Mouse (Mus musculus) heart, adult 2 months (tissue): Measurements from ENCODE around the gene Klk7. TPM values are rescaled to one million over a fixed set of nuclear protein-coding genes. Genes with fewer than 3 reads are reported as not detected.

Source experiments
- DNase-seq, 2 experiments: peaks; one replicate each; pipeline ENCODE4 v3.0.0; 2021
- H3K27ac ChIP-seq: fragments of 200-600 bp; 2 replicates; pipeline ENCODE4 v1.8.1; 2022
- H3K27me3 ChIP-seq: fragments of 200-500 bp; 2 replicates; pipeline ENCODE4 v1.6.1; 2012; ENCODE audit warnings: mild to moderate bottlenecking, low read length, inconsistent platforms, mixed read lengths; ENCODE audit not compliant: control insufficient read depth, insufficient read depth
- H3K36me3 ChIP-seq: fragments of 200-500 bp; 2 replicates; pipeline ENCODE4 v1.6.1; 2012; ENCODE audit warnings: low read length, inconsistent platforms; ENCODE audit not compliant: control insufficient read depth, insufficient read depth
- H3K4me1 ChIP-seq: fragments of 200-500 bp; 2 replicates; pipeline ENCODE4 v1.6.1; 2011; ENCODE audit warnings: low read length; ENCODE audit not compliant: control insufficient read depth, insufficient read depth
- H3K4me3 ChIP-seq: fragments of 200-600 bp; 2 replicates; pipeline ENCODE4 v1.8.1; 2022
- H3K79me2 ChIP-seq: fragments of 200-500 bp; replicated peaks from 2 replicates; pipeline ENCODE4 v1.6.1; 2012; ENCODE audit warnings: mild to moderate bottlenecking, inconsistent platforms, low read length, moderate library complexity, mixed read lengths; ENCODE audit not compliant: control insufficient read depth, insufficient read depth
- H3K9ac ChIP-seq: fragments of 200-500 bp; 2 replicates; pipeline ENCODE4 v1.6.1; 2012; ENCODE audit warnings: low read depth, mild to moderate bottlenecking, control low read depth, inconsistent platforms, low read length, mixed read lengths
- CTCF ChIP-seq: fragments of 200-600 bp; IDR thresholded peaks from 2 replicates; pipeline ENCODE4 v1.8.1; 2022; ENCODE audit warnings: antibody characterized with exemption, mild to moderate bottlenecking, moderate library complexity
- EP300 ChIP-seq: fragments of 200-500 bp; IDR thresholded peaks from 2 replicates; pipeline ENCODE4 v1.6.1; 2011; ENCODE audit warnings: low read depth, low read length, control low read depth; ENCODE audit not compliant: insufficient read depth
- POLR2A ChIP-seq: fragments of 200-500 bp; IDR thresholded peaks from 2 replicates; pipeline ENCODE4 v1.6.1; 2011; ENCODE audit warnings: mild to moderate bottlenecking, low read depth, low read length, control low read depth; ENCODE audit not compliant: insufficient read depth
- WGBS: fragments of 180-500 bp; shearing (Covaris S2); methylation state at CpG from one replicate; pipeline ENCODE4 v1.1.7; 2018; 5-methylcytosine and 5-hydroxymethylcytosine counted together
- intact Hi-C: fragments of 180-260 bp; cut with DNase I; formaldehyde crosslinking; loops from one replicate; pipeline ENCODE4 v1.15.1; 2025
- polyA plus RNA-seq: library from polyadenylated mRNA; depleted of rRNA; stranded (reverse); fragments of >200 nt; gene quantifications from 2 replicates; pipeline ENCODE4 v1.2.3, GENCODE M21; 2012; rRNA removed
- total RNA-seq, 2 experiments: library from RNA; stranded (reverse); gene quantifications; 2 replicates each; pipeline ENCODE4 v1.2.3; 2021

Gene Klk7
- total and polyA plus RNA-seq, 3 experiments: 0.08 TPM; not detected in 2

- H3K27me3 ChIP-seq: no peaks in the 10 kb centered on the region
- no peak for DNase-seq
- H3K4me3 ChIP-seq: no peak overlapping the region
- no peak for TF ChIP-seq EP300
- no peak for TF ChIP-seq POLR2A
- TF ChIP-seq CTCF: no peak
- H3K4me1 ChIP-seq: no peaks in the 10 kb centered on the region
- H3K9ac ChIP-seq: no peak overlapping the region
- H3K36me3 ChIP-seq: no peaks in the 10 kb centered on the region
- no peak overlapping the region for H3K27ac ChIP-seq
- intact Hi-C loops: no loop called here
- H3K79me2 ChIP-seq: no peaks in the 10 kb centered on the region
- 72% methylated on average over 9 of the region's 9 CpGs for WGBS
Observed at GRCm38 (mm10) chr7:43854642-43855380, 43.7 kb downstream of the Klk7 start.

GRCm38 (mm10) chr7:43855709-43856108 is 44.6 kb downstream of the Klk7 start:
- Histone ChIP-seq H3K36me3 (no peaks in the 10 kb centered on the region), H3K27ac (no peak overlapping the region), H3K79me2 (no peaks in the 10 kb centered on the region), H3K27me3 (no peaks in the 10 kb centered on the region), H3K4me1 (no peaks in the 10 kb centered on the region), H3K4me3 (no peak overlapping the region), H3K9ac (no peak overlapping the region)
- 54% methylated on average over 3 of the region's 3 CpGs for WGBS
- TF ChIP-seq POLR2A (no peak), CTCF (no peak), EP300 (no peak)
- intact Hi-C loops: no loop called here
- no peak for DNase-seq

- no peaks in the 10 kb centered on the region for H3K36me3 ChIP-seq
- no peaks in the 10 kb centered on the region for H3K79me2 ChIP-seq
- DNase-seq: no peak
- TF ChIP-seq EP300 (no peak), POLR2A (no peak), CTCF (no peak)
- WGBS: 62% methylated on average over 7 of the region's 7 CpGs
- no peak overlapping the region for H3K4me3 ChIP-seq
- no peak overlapping the region for H3K27ac ChIP-seq
- H3K9ac ChIP-seq: no peak overlapping the region
- H3K27me3 ChIP-seq: no peaks in the 10 kb centered on the region
- no peaks in the 10 kb centered on the region for H3K4me1 ChIP-seq
- intact Hi-C loops: no loop called here
Observed at GRCm38 (mm10) chr7:43856307-43856706, 45.2 kb downstream of the Klk7 start.

- no peaks in the 10 kb centered on the region for H3K79me2 ChIP-seq
- TF ChIP-seq EP300 (no peak), POLR2A (no peak), CTCF (no peak)
- H3K9ac ChIP-seq: no peak overlapping the region
- no peaks in the 10 kb centered on the region for H3K27me3 ChIP-seq
- H3K4me3 ChIP-seq: no peak overlapping the region
- no peak for DNase-seq
- H3K27ac ChIP-seq: no peak overlapping the region
- intact Hi-C loops: no loop called here
- H3K36me3 ChIP-seq: no peaks in the 10 kb centered on the region
- H3K4me1 ChIP-seq: no peaks in the 10 kb centered on the region
- 89% methylated on average over 12 of the region's 12 CpGs for WGBS
Observed at GRCm38 (mm10) chr7:43857501-43857900, 46.4 kb downstream of the Klk7 start.

GRCm38 (mm10) chr7:43860411-43860810 is 49.3 kb downstream of the Klk7 start:
- Histone ChIP-seq H3K36me3 (no peaks in the 10 kb centered on the region), H3K9ac (no peak overlapping the region)
- 72% methylated on average over 8 of the region's 8 CpGs for WGBS

More at GRCm38 (mm10) chr7:43860411-43860810, 49.3 kb downstream of the Klk7 start:
- H3K4me1 ChIP-seq: no peaks in the 10 kb centered on the region
- H3K79me2 ChIP-seq: no peaks in the 10 kb centered on the region
- H3K4me3 ChIP-seq: no peak overlapping the region
- no peak for DNase-seq
- no peak overlapping the region for H3K27ac ChIP-seq
- intact Hi-C loops: no loop called here
- H3K27me3 ChIP-seq: no peaks in the 10 kb centered on the region
- TF ChIP-seq CTCF (no peak), POLR2A (no peak), EP300 (no peak)

Other genes with a start within 250 kb of the Klk7 start
- gene Zfp658, start 249.0 kb upstream of the Klk7 start, total RNA-seq: under 1 TPM; 0.86 to 0.93 TPM
- gene Zfp658, start 249.0 kb upstream of the Klk7 start, polyA plus RNA-seq: 0.70 and 1.0 TPM in 2 replicates
- 1 to 10 TPM; 3.8 to 5.9 TPM for gene Zfp719, start 231.7 kb upstream of the Klk7 start, total RNA-seq
- 1.4 and 3.3 TPM in 2 replicates for gene Zfp719, start 231.7 kb upstream of the Klk7 start, polyA plus RNA-seq
- gene Zfp819, start 204.1 kb upstream of the Klk7 start, total RNA-seq: not detected
- gene Zfp819, start 204.1 kb upstream of the Klk7 start, polyA plus RNA-seq: not detected in 2 replicates
- not detected for gene Ceacam18, start 176.6 kb upstream of the Klk7 start, total RNA-seq
- not detected in 2 replicates for gene Ceacam18, start 176.6 kb upstream of the Klk7 start, polyA plus RNA-seq
- gene Siglece, start 151.1 kb upstream of the Klk7 start, total RNA-seq: 1 to 10 TPM; 1.6 to 1.9 TPM
- 1.7 and 2.1 TPM in 2 replicates for gene Siglece, start 151.1 kb upstream of the Klk7 start, polyA plus RNA-seq
- gene Ctu1, start 139.3 kb upstream of the Klk7 start, total RNA-seq: 1 to 10 TPM; 3.1 to 3.2 TPM
- 2.5 and 3.2 TPM in 2 replicates for gene Ctu1, start 139.3 kb upstream of the Klk7 start, polyA plus RNA-seq
- gene Klk14, start 120.9 kb upstream of the Klk7 start, total RNA-seq: under 1 TPM in 1 of 2 experiments, not detected in 1; 0.30 TPM
- gene Klk14, start 120.9 kb upstream of the Klk7 start, polyA plus RNA-seq: 0.44 and 0.45 TPM in 2 replicates
- not detected for gene Klk13, start 98.7 kb upstream of the Klk7 start, total RNA-seq
- 0.18 and 0.35 TPM in 2 replicates for gene Klk13, start 98.7 kb upstream of the Klk7 start, polyA plus RNA-seq
- gene Klk12, start 42.4 kb upstream of the Klk7 start, total RNA-seq: not detected
- gene Klk12, start 42.4 kb upstream of the Klk7 start, polyA plus RNA-seq: not detected in 2 replicates
- gene Klk11, start 36.7 kb upstream of the Klk7 start, total RNA-seq: under 1 TPM; 0.25 to 0.44 TPM
- gene Klk11, start 36.7 kb upstream of the Klk7 start, polyA plus RNA-seq: 0.20 and 0.78 TPM in 2 replicates
- gene Klk10, start 30.3 kb upstream of the Klk7 start, total RNA-seq: under 1 TPM; 0.27 to 0.65 TPM
- gene Klk10, start 30.3 kb upstream of the Klk7 start, polyA plus RNA-seq: 0.70 and 1.8 TPM in 2 replicates
- not detected for gene Klk9, start 19.4 kb upstream of the Klk7 start, total RNA-seq
- 0.12 TPM in 2 replicates for gene Klk9, start 19.4 kb upstream of the Klk7 start, polyA plus RNA-seq
- gene Klk8, start 13.7 kb upstream of the Klk7 start, total RNA-seq: 10 to 100 TPM; 10.6 TPM
- gene Klk8, start 13.7 kb upstream of the Klk7 start, polyA plus RNA-seq: 8.5 and 9.0 TPM in 2 replicates
- not detected for gene Klk6, start 13.2 kb downstream of the Klk7 start, total RNA-seq
- gene Klk6, start 13.2 kb downstream of the Klk7 start, polyA plus RNA-seq: not detected in 2 replicates
- not detected for gene Klk5, start 30.7 kb downstream of the Klk7 start, total RNA-seq
- not detected in 2 replicates for gene Klk5, start 30.7 kb downstream of the Klk7 start, polyA plus RNA-seq
- gene Klk4, start 69.9 kb downstream of the Klk7 start, total RNA-seq: not detected
- not detected in 2 replicates for gene Klk4, start 69.9 kb downstream of the Klk7 start, polyA plus RNA-seq
- gene Klk15, start 122.4 kb downstream of the Klk7 start, total RNA-seq: not detected
- not detected in 2 replicates for gene Klk15, start 122.4 kb downstream of the Klk7 start, polyA plus RNA-seq
- not detected for gene Klk1b8, start 139.4 kb downstream of the Klk7 start, total RNA-seq
- gene Klk1b8, start 139.4 kb downstream of the Klk7 start, polyA plus RNA-seq: not detected in 2 replicates
- not detected for gene Klk1b1, start 155.5 kb downstream of the Klk7 start, total RNA-seq
- gene Klk1b1, start 155.5 kb downstream of the Klk7 start, polyA plus RNA-seq: not detected in 2 replicates
- not detected for gene Klk1b9, start 164.8 kb downstream of the Klk7 start, total RNA-seq
- not detected in 2 replicates for gene Klk1b9, start 164.8 kb downstream of the Klk7 start, polyA plus RNA-seq
- not detected for gene Klk1b11, start 184.6 kb downstream of the Klk7 start, total RNA-seq
- not detected in 2 replicates for gene Klk1b11, start 184.6 kb downstream of the Klk7 start, polyA plus RNA-seq
- 1 to 10 TPM; 1.5 to 2.6 TPM for gene Klk1b26, start 200.9 kb downstream of the Klk7 start, total RNA-seq
- gene Klk1b26, start 200.9 kb downstream of the Klk7 start, polyA plus RNA-seq: 0.15 and 0.90 TPM in 2 replicates
- gene Klk1b27, start 241.0 kb downstream of the Klk7 start, total RNA-seq: not detected
- gene Klk1b27, start 241.0 kb downstream of the Klk7 start, polyA plus RNA-seq: not detected in 2 replicates